Mouse (Mus musculus): ENCODE data around the gene Pkd2l1. TPM values are rescaled to one million over a fixed set of nuclear protein-coding genes. Genes with fewer than 3 reads are reported as not detected.

Pkd2l1 gene
- polyA plus RNA-seq, 1 experiment from 2014 or later = not detected

DNA sequence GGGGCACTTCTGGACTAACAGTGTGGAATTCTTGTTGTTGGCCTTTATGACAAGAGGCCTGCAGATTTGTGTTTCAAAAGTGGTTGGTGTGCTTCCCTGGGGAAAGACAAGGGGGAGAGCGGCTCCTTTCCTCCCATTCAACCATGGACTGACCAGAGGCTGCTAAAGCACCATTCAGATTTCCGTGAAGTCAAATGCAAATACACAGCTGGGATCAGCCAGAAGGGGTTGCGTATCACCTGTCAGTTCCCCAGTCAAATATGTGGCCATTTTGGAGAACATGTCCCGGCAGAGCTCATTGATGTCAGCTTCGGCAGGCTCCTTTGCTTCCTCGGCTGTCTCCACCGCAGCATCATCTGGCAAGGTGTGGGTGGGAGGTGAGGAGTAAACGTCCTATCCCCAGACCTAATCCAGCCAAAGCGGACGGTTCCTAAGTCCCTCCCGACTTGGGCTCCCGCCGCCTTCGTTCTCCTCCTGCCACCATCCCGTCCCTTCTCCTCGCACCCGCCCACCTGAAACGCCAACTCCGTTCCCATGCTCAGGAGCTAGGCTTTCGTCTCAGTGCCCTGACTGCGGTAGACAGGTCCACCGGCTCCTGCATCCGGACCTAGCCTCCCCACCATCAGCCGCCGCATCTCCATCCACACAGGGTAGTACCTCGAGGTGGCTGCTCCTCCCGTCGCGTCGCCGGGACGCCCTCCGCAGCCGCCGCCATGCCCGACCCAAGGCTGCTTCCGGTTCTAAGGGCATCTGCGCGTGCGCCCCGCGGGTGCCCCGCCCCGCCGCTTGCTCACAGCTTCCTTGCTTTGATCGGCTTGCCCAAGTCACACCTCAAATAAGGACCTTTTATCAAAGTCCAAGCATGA lies 46.3 kb downstream of the Pkd2l1 start, which contains the start of gene Bloc1s2:
TSS of gene Bloc1s2 (minus strand) at position 745 of the 866 bp plus-strand sequence.
- Histone ChIP-seq H3K9me3 (ENCODE audit: low read depth, low read length) (no peaks in the 10 kb centered on the region), H3K4me1 (ENCODE audit: insufficient read depth) (peaks cover 4% of the 10 kb centered on the region; the same call in 1 of the 2 replicates), H3K4me3 (ENCODE audit: low read depth, low read length) (peak within 1 kb of the TSS; percentile 70), H3K4me2 (peak within 1 kb of the TSS; percentile 81), H3K9ac (peak within 1 kb of the TSS; percentile 71), H3K27ac (ENCODE audit: low read depth) (no peak within 1 kb of the TSS), H3K36me3 (ENCODE audit: insufficient read depth) (peaks cover 27% of the 10 kb centered on the region), H3K27me3 (ENCODE audit: insufficient read depth, low read length) (no peaks in the 10 kb centered on the region)
- no peak for TF ChIP-seq CTCF (IDR thresholded peaks at IDR 0.05; ENCODE audit: low read depth)
- DNase-seq = peak; percentile 90
- WGBS = 2% methylated on average over 46 of the region's 46 CpGs
- ATAC-seq (ENCODE audit: insufficient read depth) = peak; percentile 91

DNA sequence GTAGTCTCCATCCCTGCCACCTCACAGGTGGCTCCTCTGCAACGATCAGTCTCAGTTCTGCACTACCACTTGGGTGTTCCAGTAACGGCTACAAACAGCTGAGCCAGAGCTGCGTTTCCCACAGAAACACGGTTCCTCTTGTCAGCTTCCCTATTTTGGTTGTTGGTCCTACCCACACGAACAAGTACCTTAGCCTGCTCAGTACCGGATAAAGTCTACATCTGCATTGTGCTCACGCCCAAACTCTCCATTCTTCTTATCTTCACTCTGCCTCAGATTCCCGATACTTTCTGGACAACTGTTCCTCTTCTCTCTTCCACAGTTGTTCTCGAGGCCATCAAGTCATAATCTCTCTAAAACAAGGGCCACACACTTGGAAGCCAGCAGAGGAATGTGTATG lies 47.9 kb downstream of the Pkd2l1 start:
- 86% methylated on average over 9 of the region's 9 CpGs for WGBS
- ATAC-seq (ENCODE audit: insufficient read depth) (no peak), DNase-seq (no peak)
- TF ChIP-seq CTCF (IDR thresholded peaks at IDR 0.05; ENCODE audit: low read depth) = no peak
- no peak overlapping the region for H3K4me2 ChIP-seq
- no peaks in the 10 kb centered on the region for H3K9me3 ChIP-seq (ENCODE audit: low read depth, low read length)
- no peak overlapping the region for H3K4me3 ChIP-seq (ENCODE audit: low read depth, low read length)
- H3K36me3 ChIP-seq (ENCODE audit: insufficient read depth) = peaks cover 38% of the 10 kb centered on the region
- H3K9ac ChIP-seq = no peak overlapping the region
- H3K27ac ChIP-seq (ENCODE audit: low read depth) = no peak overlapping the region
- no peaks in the 10 kb centered on the region for H3K27me3 ChIP-seq (ENCODE audit: insufficient read depth, low read length)
- H3K4me1 ChIP-seq (ENCODE audit: insufficient read depth) = peaks cover 4% of the 10 kb centered on the region; the same call in 1 of the 2 replicates

DNA sequence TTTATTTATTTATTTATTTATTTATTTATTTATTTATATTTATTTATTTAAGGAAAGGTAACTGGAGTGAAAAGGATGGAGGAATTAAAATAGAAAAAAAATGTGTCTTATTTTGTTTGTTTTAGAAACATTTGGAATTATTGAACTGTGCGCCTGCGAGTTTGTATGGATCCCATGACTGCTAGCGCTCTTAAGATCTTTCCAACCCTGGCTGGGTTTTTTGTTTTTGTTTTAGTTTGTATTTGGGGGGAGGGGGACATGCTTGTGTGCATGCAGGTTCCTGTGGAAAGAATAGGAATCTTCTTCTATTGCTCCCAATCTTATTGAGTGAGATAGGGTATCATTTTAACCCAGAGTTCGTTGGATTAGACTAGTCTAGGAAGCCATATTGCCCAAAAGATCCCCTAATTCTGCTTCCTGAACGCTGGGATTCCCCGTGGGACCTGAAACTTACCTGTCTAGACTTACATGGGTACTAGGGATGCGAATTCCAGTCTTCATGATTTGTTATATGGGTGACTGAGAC lies 56.2 kb downstream of the Pkd2l1 start:
- DNase-seq (no peak), ATAC-seq (ENCODE audit: insufficient read depth) (peak; percentile 32; the same call in 1 of the 2 replicates)
- no peak overlapping the region for H3K9ac ChIP-seq
- H3K27ac ChIP-seq (ENCODE audit: low read depth) = no peak overlapping the region
- H3K36me3 ChIP-seq (ENCODE audit: insufficient read depth) = peaks cover 17% of the 10 kb centered on the region
- no peaks in the 10 kb centered on the region for H3K4me1 ChIP-seq (ENCODE audit: insufficient read depth)
- TF ChIP-seq CTCF (IDR thresholded peaks at IDR 0.05; ENCODE audit: low read depth) = no peak
- WGBS = 34% methylated on average over 7 of the region's 7 CpGs
- H3K4me2 ChIP-seq = peak overlapping the region; percentile 56
- H3K27me3 ChIP-seq (ENCODE audit: insufficient read depth, low read length) = no peaks in the 10 kb centered on the region
- H3K4me3 ChIP-seq (ENCODE audit: low read depth, low read length) = peak overlapping the region; percentile 82
- H3K9me3 ChIP-seq (ENCODE audit: low read depth, low read length) = no peaks in the 10 kb centered on the region

DNA sequence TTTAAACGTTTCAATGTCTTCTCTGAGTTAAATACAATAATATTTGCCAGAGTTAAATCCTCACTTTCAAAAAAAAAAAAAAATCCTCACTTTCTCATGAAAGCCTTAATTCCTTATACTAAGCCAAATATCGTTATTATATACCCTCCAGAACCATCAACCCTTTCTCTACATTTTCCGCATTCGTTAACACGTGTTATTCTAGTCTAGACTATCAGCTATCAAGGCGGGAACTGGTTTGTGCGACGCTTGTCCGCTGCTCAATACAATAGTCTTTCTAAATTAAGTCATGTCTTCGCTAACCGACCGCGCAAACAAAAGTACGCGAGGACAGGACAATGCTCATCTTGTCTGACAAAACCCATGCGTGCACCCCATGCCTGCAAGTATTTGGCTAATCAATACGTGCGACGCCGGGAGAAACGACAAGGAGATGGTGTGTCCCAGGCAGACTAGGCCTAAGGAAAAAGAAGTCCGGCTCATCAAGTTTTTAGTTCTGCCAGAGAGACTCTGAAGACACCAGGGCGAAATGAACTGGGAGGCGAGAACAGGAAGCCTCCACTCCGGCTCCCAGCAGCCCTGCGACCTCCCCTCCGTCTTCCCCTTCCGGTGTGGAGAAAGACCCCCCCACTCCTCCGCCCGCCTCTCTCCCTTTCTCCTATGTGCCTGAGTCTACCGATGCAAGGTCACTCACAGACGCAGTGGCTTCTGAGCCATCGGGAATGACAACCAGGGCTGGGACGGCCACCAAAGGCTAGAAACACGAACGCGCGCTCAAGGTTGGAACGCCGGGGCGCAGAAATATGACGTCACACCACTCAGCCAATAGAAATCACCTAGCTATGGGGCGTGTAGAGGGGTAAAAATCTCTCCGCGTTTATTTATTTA lies 56.9 kb downstream of the Pkd2l1 start, which contains the start of gene Cwf19l1:
TSS of gene Cwf19l1 (minus strand) at position 805 of the 888 bp plus-strand sequence.
- peaks cover 22% of the 10 kb centered on the region for H3K36me3 ChIP-seq (ENCODE audit: insufficient read depth)
- DNase-seq = peak; percentile 97
- H3K27me3 ChIP-seq (ENCODE audit: insufficient read depth, low read length) = no peaks in the 10 kb centered on the region
- WGBS = under 1% methylated on average over 45 of the region's 45 CpGs
- H3K27ac ChIP-seq (ENCODE audit: low read depth) = peak within 1 kb of the TSS; percentile 93
- ATAC-seq (ENCODE audit: insufficient read depth) = peak; percentile 91
- H3K4me2 ChIP-seq = peak within 1 kb of the TSS; percentile 78
- TF ChIP-seq CTCF (IDR thresholded peaks at IDR 0.05; ENCODE audit: low read depth) = no peak
- H3K4me3 ChIP-seq (ENCODE audit: low read depth, low read length) = peak within 1 kb of the TSS; percentile 82
- peak within 1 kb of the TSS; percentile 66 for H3K9ac ChIP-seq
- H3K4me1 ChIP-seq (ENCODE audit: insufficient read depth) = no peaks in the 10 kb centered on the region
- no peaks in the 10 kb centered on the region for H3K9me3 ChIP-seq (ENCODE audit: low read depth, low read length)

DNA sequence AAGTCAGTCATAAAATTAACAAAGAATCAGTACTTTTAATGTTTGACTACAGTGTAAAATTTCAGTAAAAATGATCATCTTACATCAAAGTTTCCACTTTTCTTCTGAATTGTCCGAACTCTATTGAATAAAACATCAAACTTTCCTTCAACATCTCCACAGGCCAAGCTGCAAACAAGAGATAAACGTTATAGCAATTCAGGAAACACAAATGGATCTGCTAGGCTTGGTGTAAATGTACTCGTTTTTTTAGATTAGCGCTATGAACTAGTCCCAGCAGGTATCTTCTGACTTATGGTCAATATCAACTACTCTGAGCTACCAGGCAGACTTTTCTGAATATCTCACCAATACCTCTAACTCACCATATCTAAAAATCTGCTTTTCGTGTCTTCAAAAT lies 59.3 kb downstream of the Pkd2l1 start:
- no peaks in the 10 kb centered on the region for H3K27me3 ChIP-seq (ENCODE audit: insufficient read depth, low read length)
- H3K9me3 ChIP-seq (ENCODE audit: low read depth, low read length) = no peaks in the 10 kb centered on the region
- DNase-seq (no peak), ATAC-seq (ENCODE audit: insufficient read depth) (no peak)
- H3K4me2 ChIP-seq = no peak overlapping the region
- no peak overlapping the region for H3K27ac ChIP-seq (ENCODE audit: low read depth)
- 84% methylated on average over 5 of the region's 5 CpGs for WGBS
- peaks cover 30% of the 10 kb centered on the region for H3K36me3 ChIP-seq (ENCODE audit: insufficient read depth)
- no peak for TF ChIP-seq CTCF (IDR thresholded peaks at IDR 0.05; ENCODE audit: low read depth)
- H3K4me3 ChIP-seq (ENCODE audit: low read depth, low read length) = no peak overlapping the region
- H3K9ac ChIP-seq = no peak overlapping the region
- no peaks in the 10 kb centered on the region for H3K4me1 ChIP-seq (ENCODE audit: insufficient read depth)

DNA sequence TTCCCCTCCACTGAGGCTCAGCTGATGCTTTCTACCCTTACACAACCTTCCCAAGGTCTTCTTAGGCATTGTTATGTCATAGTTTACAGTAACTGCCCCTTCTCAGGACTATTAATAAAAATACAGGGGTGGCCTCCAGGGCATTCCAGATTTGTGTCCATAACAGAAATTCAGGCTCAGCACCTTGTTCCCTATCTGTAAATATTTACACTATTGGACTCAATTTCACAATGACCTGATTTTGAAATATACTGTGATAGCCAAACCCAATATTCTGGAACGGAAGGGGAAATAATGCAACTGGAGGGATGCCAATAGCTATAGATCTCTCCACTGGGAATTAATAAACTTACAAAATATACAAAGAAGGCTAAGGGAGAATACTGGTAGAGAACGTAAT lies 63.7 kb downstream of the Pkd2l1 start:
- DNase-seq (no peak), ATAC-seq (ENCODE audit: insufficient read depth) (no peak)
- Histone ChIP-seq H3K4me2 (no peak overlapping the region), H3K27ac (ENCODE audit: low read depth) (no peak overlapping the region), H3K4me3 (ENCODE audit: low read depth, low read length) (no peak overlapping the region), H3K36me3 (ENCODE audit: insufficient read depth) (peaks cover 70% of the 10 kb centered on the region), H3K9ac (no peak overlapping the region), H3K9me3 (ENCODE audit: low read depth, low read length) (no peaks in the 10 kb centered on the region), H3K4me1 (ENCODE audit: insufficient read depth) (no peaks in the 10 kb centered on the region), H3K27me3 (ENCODE audit: insufficient read depth, low read length) (no peaks in the 10 kb centered on the region)
- WGBS = 57% methylated on average over 2 of the region's 2 CpGs
- no peak for TF ChIP-seq CTCF (IDR thresholded peaks at IDR 0.05; ENCODE audit: low read depth)

Measured in lung, embryonic 14.5 days (tissue).